Mouse (Mus musculus) liver, embryonic 13.5 days (tissue): ENCODE data around the gene Ret. TPM values are rescaled to one million over a fixed set of nuclear protein-coding genes. Genes with fewer than 3 reads are reported as not detected.

ENCODE experiments used
- ATAC-seq: fragments of 200-750 bp; cut with Nextera tagmentation; 2 replicates; pipeline ENCODE4 v1.8.0; 2017; ENCODE audit warnings: low read depth, mild to moderate bottlenecking, moderate number of reproducible peaks, moderate library complexity
- DNase-seq: peaks from one replicate; pipeline ENCODE4 v3.0.0; 2022
- H3K27ac ChIP-seq: fragments of 300-500 bp; sonication (generic); 2 replicates; pipeline ENCODE4 v1.5.1; 2015; ENCODE audit warnings: moderate library complexity, mild to moderate bottlenecking, inconsistent platforms
- H3K27me3 ChIP-seq: fragments of 300-500 bp; sonication (generic); 2 replicates; pipeline ENCODE4 v1.6.1; 2015; ENCODE audit warnings: mild to moderate bottlenecking, inconsistent platforms
- H3K36me3 ChIP-seq: fragments of 300-500 bp; sonication (generic); 2 replicates; pipeline ENCODE4 v1.6.1; 2015; ENCODE audit warnings: mild to moderate bottlenecking, inconsistent platforms
- H3K4me1 ChIP-seq: fragments of 300-500 bp; sonication (generic); replicated peaks from 2 replicates; pipeline ENCODE4 v1.6.1; 2015; ENCODE audit warnings: inconsistent platforms
- H3K4me2 ChIP-seq: fragments of 300-500 bp; sonication (generic); 2 replicates; pipeline ENCODE4 v1.6.1; 2015; ENCODE audit warnings: inconsistent platforms, mild to moderate bottlenecking, moderate library complexity
- H3K4me3 ChIP-seq: fragments of 300-500 bp; sonication (generic); replicated peaks from 2 replicates; pipeline ENCODE4 v1.5.1; 2015; ENCODE audit warnings: mild to moderate bottlenecking, inconsistent platforms
- H3K9ac ChIP-seq: fragments of 300-500 bp; sonication (generic); 2 replicates; pipeline ENCODE4 v1.6.1; 2015; ENCODE audit warnings: mild to moderate bottlenecking, inconsistent platforms
- H3K9me3 ChIP-seq: fragments of 300-500 bp; sonication (generic); replicated peaks from 2 replicates; pipeline ENCODE4 v1.6.1; 2016; ENCODE audit warnings: inconsistent platforms
- WGBS: fragments of 180-500 bp; shearing (Covaris S2); methylation state at CpG from one replicate; pipeline ENCODE4 v1.1.7; 2015; ENCODE audit not compliant: insufficient replicate concordance; 5-methylcytosine and 5-hydroxymethylcytosine counted together
- polyA plus RNA-seq: library from polyadenylated mRNA; unstranded; fragments of >200 nt; fragmentation: Nextera tagmentation; extraction: Ambion mirVana; gene quantifications from 2 replicates; pipeline ENCODE4 v1.2.1, GENCODE M21; 2015

Gene Ret
- polyA plus RNA-seq, 1 experiment from 2014 or later: 0.02 TPM

DNA sequence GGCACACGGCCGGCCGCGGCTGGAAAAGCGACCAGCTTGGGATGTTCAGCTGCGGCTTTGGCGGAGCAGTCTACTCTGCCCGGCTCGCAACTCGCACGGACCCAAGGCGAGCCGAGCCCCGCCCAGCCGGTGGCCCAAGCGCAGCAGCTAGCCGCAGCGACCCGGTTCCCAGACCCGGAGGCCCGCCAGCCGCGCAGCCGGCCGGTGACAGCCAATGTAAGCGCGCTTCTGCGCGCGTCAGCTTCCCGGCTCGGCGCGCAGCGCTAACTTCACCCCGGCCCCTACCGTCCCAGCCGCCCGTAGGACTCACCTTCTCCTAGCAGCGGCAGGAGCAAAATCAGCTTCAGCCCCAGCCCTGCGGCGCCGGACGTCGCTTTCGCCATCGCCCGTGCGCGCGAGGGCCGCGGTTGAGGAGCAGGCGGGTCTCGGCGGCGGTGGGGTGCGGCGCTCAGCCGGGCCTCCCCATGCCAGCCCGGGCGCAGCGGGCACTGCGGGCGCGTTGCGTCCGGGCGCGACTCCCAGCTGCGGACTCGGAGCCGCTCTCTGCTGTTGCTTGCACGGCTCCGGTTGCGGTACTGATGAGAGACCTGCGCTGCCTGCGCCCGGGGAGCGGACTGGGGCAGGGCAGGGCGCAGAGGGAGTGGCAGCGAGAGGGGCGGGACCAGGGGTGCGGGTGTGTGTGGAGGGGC lies 623 bp downstream of the Ret start:
- DNase-seq (no peak), ATAC-seq (peak; percentile 31; the same call in 1 of the 2 replicates)
- Histone ChIP-seq H3K27me3 (peaks cover 86% of the 10 kb centered on the region), H3K27ac (no peak overlapping the region), H3K36me3 (no peaks in the 10 kb centered on the region), H3K4me2 (peak overlapping the region; percentile 67), H3K4me3 (peak overlapping the region; percentile 51), H3K4me1 (peaks cover 8% of the 10 kb centered on the region), H3K9me3 (no peaks in the 10 kb centered on the region), H3K9ac (no peak overlapping the region)
- 1% methylated on average over 84 of the region's 84 CpGs for WGBS

GRCm38 (mm10) chr6:118195108-118195507 lies 2.4 kb downstream of the Ret start:
- no peaks in the 10 kb centered on the region for H3K9me3 ChIP-seq
- no peak overlapping the region for H3K27ac ChIP-seq
- H3K9ac ChIP-seq: no peak overlapping the region
- no peak overlapping the region for H3K4me3 ChIP-seq
- no peak for DNase-seq
- H3K4me1 ChIP-seq: peaks cover 8% of the 10 kb centered on the region
- H3K27me3 ChIP-seq: peaks cover 82% of the 10 kb centered on the region
- 34% methylated on average over 8 of the region's 8 CpGs for WGBS
- no peak overlapping the region for H3K4me2 ChIP-seq
- H3K36me3 ChIP-seq: no peaks in the 10 kb centered on the region
- no peak for ATAC-seq

GRCm38 (mm10) chr6:118192882-118193281 lies 4.6 kb downstream of the Ret start:
- H3K4me3 ChIP-seq: no peak overlapping the region
- no peak for ATAC-seq

GRCm38 (mm10) chr6:118192199-118192598 lies 5.3 kb downstream of the Ret start:
- Histone ChIP-seq H3K4me1 (peaks cover 9% of the 10 kb centered on the region), H3K9me3 (no peaks in the 10 kb centered on the region), H3K4me2 (no peak overlapping the region), H3K27ac (no peak overlapping the region), H3K36me3 (no peaks in the 10 kb centered on the region), H3K9ac (no peak overlapping the region), H3K4me3 (no peak overlapping the region), H3K27me3 (peaks cover 53% of the 10 kb centered on the region)
- ATAC-seq (no peak), DNase-seq (no peak)
- 28% methylated on average over 4 of the region's 4 CpGs for WGBS

More at GRCm38 (mm10) chr6:118192882-118193281, 4.6 kb downstream of the Ret start:
- Histone ChIP-seq H3K27me3 (peaks cover 60% of the 10 kb centered on the region), H3K4me1 (peaks cover 10% of the 10 kb centered on the region), H3K9me3 (no peaks in the 10 kb centered on the region), H3K27ac (no peak overlapping the region), H3K9ac (no peak overlapping the region), H3K36me3 (no peaks in the 10 kb centered on the region), H3K4me2 (no peak overlapping the region)
- DNase-seq: no peak
- 30% methylated on average over 3 of the region's 3 CpGs for WGBS

- ATAC-seq (no peak), DNase-seq (no peak)
- 18% methylated on average over 3 of the region's 3 CpGs for WGBS
- no peaks in the 10 kb centered on the region for H3K36me3 ChIP-seq
- no peak overlapping the region for H3K4me3 ChIP-seq
- no peak overlapping the region for H3K9ac ChIP-seq
- H3K4me2 ChIP-seq: no peak overlapping the region
- H3K9me3 ChIP-seq: no peaks in the 10 kb centered on the region
- no peak overlapping the region for H3K27ac ChIP-seq
- H3K27me3 ChIP-seq: peaks cover 29% of the 10 kb centered on the region
- peaks cover 2% of the 10 kb centered on the region; the same call in 1 of the 2 replicates for H3K4me1 ChIP-seq
Observed at GRCm38 (mm10) chr6:118189764-118190163, 7.8 kb downstream of the Ret start.

- ATAC-seq: 0 out of 2 replicates have a peak, but pooled peaks have one; percentile 53
Observed at GRCm38 (mm10) chr6:118188599-118188998, 8.9 kb downstream of the Ret start.

DNA sequence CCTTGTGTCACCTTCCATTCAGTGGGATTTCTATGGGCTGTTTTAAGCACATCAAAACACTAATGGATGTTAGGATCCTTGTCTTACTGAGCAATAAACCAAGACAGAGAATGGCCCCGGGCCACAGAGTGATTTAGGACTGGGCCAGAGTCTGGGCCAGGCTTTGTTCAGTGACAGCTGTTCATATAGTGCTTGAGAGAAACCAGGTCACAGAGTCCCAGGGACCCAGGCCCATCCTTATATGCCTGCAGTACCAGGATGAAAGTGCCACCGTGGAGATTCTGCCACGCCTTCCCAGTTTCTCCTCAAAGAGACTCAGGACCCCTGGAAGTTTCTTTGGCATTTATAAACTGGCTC lies 10.3 kb downstream of the Ret start:
- Histone ChIP-seq H3K9ac (no peak overlapping the region), H3K27me3 (peaks cover 5% of the 10 kb centered on the region), H3K36me3 (no peaks in the 10 kb centered on the region), H3K9me3 (no peaks in the 10 kb centered on the region), H3K4me2 (no peak overlapping the region), H3K27ac (no peak overlapping the region), H3K4me1 (peaks cover 2% of the 10 kb centered on the region; the same call in 1 of the 2 replicates), H3K4me3 (no peak overlapping the region)
- DNase-seq (no peak), ATAC-seq (no peak)
- WGBS: 71% methylated on average over 3 of the region's 3 CpGs

More at GRCm38 (mm10) chr6:118188599-118188998, 8.9 kb downstream of the Ret start:
- Histone ChIP-seq H3K27ac (no peak overlapping the region), H3K27me3 (peaks cover 17% of the 10 kb centered on the region), H3K36me3 (no peaks in the 10 kb centered on the region), H3K4me2 (no peak overlapping the region), H3K9me3 (no peaks in the 10 kb centered on the region), H3K4me1 (peaks cover 2% of the 10 kb centered on the region; the same call in 1 of the 2 replicates), H3K9ac (no peak overlapping the region), H3K4me3 (no peak overlapping the region)
- WGBS: 47% methylated on average over 9 of the region's 9 CpGs
- no peak for DNase-seq

DNA sequence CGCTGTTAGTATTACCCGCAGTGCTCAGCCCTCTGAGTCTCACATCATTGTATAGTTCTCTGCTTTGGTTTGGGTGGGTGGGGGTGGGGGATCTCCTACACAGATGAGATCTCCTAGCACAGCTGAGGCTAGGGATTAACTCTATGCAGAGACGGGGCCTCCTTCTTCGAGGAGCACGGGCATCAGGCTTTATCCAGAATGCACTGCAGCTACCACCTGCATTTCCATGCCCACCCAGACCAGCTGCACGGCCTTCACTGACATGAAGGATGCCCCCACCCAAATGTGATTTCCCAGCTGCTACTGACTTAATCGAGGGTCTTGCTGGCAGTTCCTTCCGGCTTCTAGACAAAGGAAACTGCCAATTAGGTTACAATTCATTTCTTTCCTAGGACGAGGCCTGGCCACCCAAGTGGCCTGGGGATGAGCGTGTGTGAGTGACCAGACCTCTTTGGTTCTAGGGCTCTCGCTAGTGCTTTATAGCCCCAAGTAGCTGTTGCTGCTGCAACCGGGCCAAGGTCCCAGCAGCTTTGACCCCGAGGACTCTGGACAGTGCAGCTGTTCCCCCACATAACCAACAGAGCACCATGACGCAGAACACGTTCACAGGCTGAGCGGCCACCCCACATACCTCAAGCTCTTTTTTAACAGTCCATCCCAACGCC lies 10.8 kb downstream of the Ret start:
- Histone ChIP-seq H3K9ac (no peak overlapping the region), H3K27me3 (0 out of 2 replicates have a peak, but pooled peaks cover 4% of the 10 kb centered on the region), H3K9me3 (no peaks in the 10 kb centered on the region), H3K4me2 (no peak overlapping the region), H3K36me3 (no peaks in the 10 kb centered on the region), H3K4me1 (peaks cover 2% of the 10 kb centered on the region; the same call in 1 of the 2 replicates), H3K4me3 (no peak overlapping the region), H3K27ac (no peak overlapping the region)
- DNase-seq (no peak), ATAC-seq (no peak)
- WGBS: 63% methylated on average over 17 of the region's 17 CpGs

DNA sequence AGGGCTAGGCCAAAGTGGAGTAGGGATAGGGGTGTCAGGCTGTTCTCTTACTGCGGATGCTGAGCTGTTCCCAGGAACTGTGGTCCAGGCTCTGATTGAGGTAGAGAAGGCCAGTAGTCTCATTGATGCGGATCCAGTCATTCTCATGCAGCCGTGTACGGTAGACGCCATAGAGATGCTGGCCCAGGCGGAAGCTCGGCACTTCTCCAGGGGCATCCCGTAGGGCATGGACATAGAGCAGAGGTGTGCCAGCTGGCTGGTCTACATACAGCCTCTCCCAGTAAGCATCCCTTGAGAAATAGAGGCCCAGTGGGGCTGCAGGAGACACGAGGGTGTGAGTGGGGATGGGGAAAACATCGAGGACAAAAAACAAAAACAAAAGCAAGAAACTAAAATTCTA lies 13.4 kb downstream of the Ret start:
- H3K9ac ChIP-seq: no peak overlapping the region
- no peak for ATAC-seq
- peaks cover 2% of the 10 kb centered on the region; the same call in 1 of the 2 replicates for H3K4me1 ChIP-seq
- H3K36me3 ChIP-seq: no peaks in the 10 kb centered on the region
- no peaks in the 10 kb centered on the region for H3K27me3 ChIP-seq
- WGBS: 72% methylated on average over 10 of the region's 10 CpGs
- H3K27ac ChIP-seq: no peak overlapping the region
- H3K4me2 ChIP-seq: no peak overlapping the region
- no peak overlapping the region for H3K4me3 ChIP-seq
- DNase-seq: no peak
- H3K9me3 ChIP-seq: no peaks in the 10 kb centered on the region

- ATAC-seq (0 out of 2 replicates have a peak, but pooled peaks have one; percentile 34), DNase-seq (no peak)
- Histone ChIP-seq H3K36me3 (no peaks in the 10 kb centered on the region), H3K4me1 (no peaks in the 10 kb centered on the region), H3K4me2 (no peak overlapping the region), H3K4me3 (no peak overlapping the region), H3K9ac (no peak overlapping the region), H3K27me3 (no peaks in the 10 kb centered on the region), H3K9me3 (no peaks in the 10 kb centered on the region), H3K27ac (no peak overlapping the region)
- whole genome bisulfite sequencing: 73% methylated on average over 12 of the region's 12 CpGs
Observed at GRCm38 (mm10) chr6:118180085-118180423, 17.5 kb downstream of the Ret start.

- Histone ChIP-seq H3K4me1 (no peaks in the 10 kb centered on the region), H3K9me3 (no peaks in the 10 kb centered on the region), H3K4me2 (no peak overlapping the region), H3K27me3 (no peaks in the 10 kb centered on the region), H3K27ac (no peak overlapping the region), H3K9ac (no peak overlapping the region), H3K36me3 (no peaks in the 10 kb centered on the region), H3K4me3 (no peak overlapping the region)
- ATAC-seq (peak; percentile 50; the same call in 1 of the 2 replicates), DNase-seq (peak; percentile 34)
- 56% methylated on average over 13 of the region's 13 CpGs for WGBS
Observed at GRCm38 (mm10) chr6:118179316-118180084, 18.0 kb downstream of the Ret start.
